Mouse (Mus musculus): ENCODE data around the gene Insc. TPM values are rescaled to one million over a fixed set of nuclear protein-coding genes. Genes with fewer than 3 reads are reported as not detected.
"Not testable (repeated sequence)": the region's sequence is repeated elsewhere in the genome, so short reads cannot be mapped to it uniquely, and the experiment has no call there.

The Insc gene
- polyA plus RNA-seq, 1 experiment = 9.2 TPM

GRCm38 (mm10) chr7:114731700-114732099 lies 11.8 kb upstream of the Insc start:
- TF ChIP-seq CTCF (IDR thresholded peaks at IDR 0.05; ENCODE audit: borderline replicate concordance, insufficient read depth, low read length) = peak; percentile 29; the same call in 1 of the 2 replicates
- not testable (repeated sequence) for H3K4me1 ChIP-seq (ENCODE audit: control insufficient read depth, insufficient read depth, low read length); H3K4me3 ChIP-seq (ENCODE audit: insufficient read depth, low read length); H3K27ac ChIP-seq (ENCODE audit: insufficient read depth, low read length)

DNA sequence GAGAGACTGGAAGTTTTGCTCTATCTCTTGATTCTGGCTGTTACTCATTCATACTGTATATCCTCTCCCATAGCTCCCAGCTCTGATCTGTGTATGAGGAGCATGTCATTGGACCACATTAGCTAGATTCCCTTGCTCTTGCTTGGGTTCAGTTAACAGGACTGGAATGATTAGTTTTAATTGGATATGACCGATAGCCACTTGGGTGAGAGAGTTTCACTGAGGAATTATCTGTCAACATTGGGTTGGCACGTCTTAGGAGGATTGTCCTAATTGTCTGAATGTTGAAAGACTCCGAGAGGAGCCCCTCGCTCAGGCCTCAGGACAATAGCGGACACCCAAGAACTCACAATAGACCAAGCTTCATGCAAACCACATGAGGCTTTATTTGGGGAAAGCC lies 7.2 kb upstream of the Insc start:
- H3K4me1 ChIP-seq (ENCODE audit: control insufficient read depth, insufficient read depth, low read length) = peaks cover 17% of the 10 kb centered on the region
- H3K27ac ChIP-seq (ENCODE audit: insufficient read depth, low read length) = peak overlapping the region; percentile 65
- no peak overlapping the region for H3K4me3 ChIP-seq (ENCODE audit: insufficient read depth, low read length)
- TF ChIP-seq CTCF (IDR thresholded peaks at IDR 0.05; ENCODE audit: borderline replicate concordance, insufficient read depth, low read length) (no peak), POLR2A (IDR thresholded peaks at IDR 0.05; ENCODE audit: low read depth, low read length) (no peak)

GRCm38 (mm10) chr7:114738166-114738565 lies 5.3 kb upstream of the Insc start:
- H3K4me3 ChIP-seq (ENCODE audit: insufficient read depth, low read length) = no peak overlapping the region
- H3K27ac ChIP-seq (ENCODE audit: insufficient read depth, low read length) = peak overlapping the region; percentile 84
- peaks cover 17% of the 10 kb centered on the region for H3K4me1 ChIP-seq (ENCODE audit: control insufficient read depth, insufficient read depth, low read length)
- TF ChIP-seq POLR2A (IDR thresholded peaks at IDR 0.05; ENCODE audit: low read depth, low read length) (no peak), CTCF (IDR thresholded peaks at IDR 0.05; ENCODE audit: borderline replicate concordance, insufficient read depth, low read length) (no peak)

DNA sequence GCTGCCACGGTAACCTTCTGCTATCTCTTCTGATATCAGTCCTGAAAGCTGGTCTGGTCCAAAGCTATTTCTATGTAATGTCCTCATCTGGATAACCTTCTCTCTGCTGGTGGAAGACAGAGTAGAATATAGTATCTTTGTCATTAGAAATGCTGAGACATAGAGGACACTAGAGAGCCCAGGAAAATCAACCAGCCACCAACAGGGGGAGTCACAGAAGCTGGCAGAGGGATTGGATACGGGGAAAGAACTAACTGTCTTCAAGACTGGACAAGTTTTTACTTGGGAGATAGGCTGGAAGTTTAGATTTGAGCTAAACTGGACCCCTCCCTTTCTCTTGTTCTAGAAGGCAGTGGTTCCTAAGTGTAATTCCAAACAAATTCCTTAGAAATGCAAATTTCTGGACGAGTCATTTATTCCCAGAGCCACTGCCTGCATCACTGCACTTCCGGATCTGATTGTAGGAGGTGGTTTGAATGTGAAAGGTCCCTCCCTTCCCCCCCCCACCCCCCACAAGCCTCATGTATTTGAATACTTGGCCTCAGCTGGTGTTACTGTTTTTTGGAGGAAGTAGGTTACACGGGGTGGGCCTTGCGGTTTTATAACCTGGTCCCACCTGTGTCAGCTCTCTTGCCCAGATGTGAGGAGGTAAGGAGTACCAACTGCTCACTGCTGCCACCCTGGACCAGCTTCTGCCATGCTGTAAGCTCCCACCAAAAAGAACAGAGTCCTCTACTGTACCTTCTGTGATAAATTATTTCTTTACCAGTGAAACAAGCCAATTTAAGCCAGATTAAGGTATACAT lies 2.9 kb upstream of the Insc start:
- H3K4me1 ChIP-seq (ENCODE audit: control insufficient read depth, insufficient read depth, low read length) = peaks cover 19% of the 10 kb centered on the region
- TF ChIP-seq CTCF (IDR thresholded peaks at IDR 0.05; ENCODE audit: borderline replicate concordance, insufficient read depth, low read length) (no peak), POLR2A (IDR thresholded peaks at IDR 0.05; ENCODE audit: low read depth, low read length) (no peak)
- no peak overlapping the region for H3K4me3 ChIP-seq (ENCODE audit: insufficient read depth, low read length)
- H3K27ac ChIP-seq (ENCODE audit: insufficient read depth, low read length) = no peak overlapping the region

GRCm38 (mm10) chr7:114744639-114745245 lies 1.2 kb downstream of the Insc start:
- no peak for TF ChIP-seq CTCF (IDR thresholded peaks at IDR 0.05; ENCODE audit: borderline replicate concordance, insufficient read depth, low read length)
- TF ChIP-seq POLR2A (IDR thresholded peaks at IDR 0.05; ENCODE audit: low read depth, low read length) = no peak
- Histone ChIP-seq H3K4me1 (ENCODE audit: control insufficient read depth, insufficient read depth, low read length) (peaks cover 2% of the 10 kb centered on the region; the same call in 1 of the 2 replicates), H3K27ac (ENCODE audit: insufficient read depth, low read length) (no peak overlapping the region), H3K4me3 (ENCODE audit: insufficient read depth, low read length) (no peak overlapping the region)

DNA sequence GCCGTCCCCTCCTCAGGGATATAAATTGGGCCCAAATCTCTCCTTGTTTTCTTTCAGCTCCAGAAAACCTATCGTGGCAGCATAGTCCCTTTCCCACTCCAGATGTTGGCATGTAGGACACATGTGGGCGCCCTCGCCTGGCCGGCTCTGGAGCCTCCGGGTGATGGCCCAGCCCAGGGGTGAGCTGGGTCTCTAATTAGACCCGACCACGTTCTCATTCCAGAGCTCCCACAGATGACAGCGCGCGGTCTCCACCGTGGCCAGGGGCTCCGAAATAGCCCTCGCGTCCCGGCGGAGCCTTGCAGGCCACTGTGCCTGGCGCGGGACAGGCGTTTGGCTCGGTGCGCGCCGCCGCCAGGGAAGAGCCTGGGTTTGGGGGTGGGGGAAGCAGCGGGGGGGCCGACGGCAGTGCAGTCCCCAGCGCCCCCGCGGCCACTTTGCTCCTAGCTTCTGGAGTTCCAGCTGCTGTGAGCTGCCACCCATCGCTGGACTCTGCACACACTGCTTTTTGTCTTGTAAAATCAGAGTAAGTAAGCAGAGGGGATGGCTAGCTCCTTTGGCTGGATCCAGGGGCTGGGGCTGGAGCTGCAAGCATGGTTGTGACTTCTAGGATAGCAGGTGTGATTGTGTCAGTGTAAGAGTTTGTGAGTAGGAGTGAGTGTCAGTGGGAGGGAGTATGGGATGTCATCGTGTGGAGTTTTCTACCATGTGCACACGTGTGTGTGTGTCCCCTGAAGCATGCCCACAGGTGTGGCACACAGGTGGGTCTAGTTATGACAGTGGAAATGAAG lies 2.2 kb downstream of the Insc start:
- H3K27ac ChIP-seq (ENCODE audit: insufficient read depth, low read length) = no peak overlapping the region
- TF ChIP-seq POLR2A (IDR thresholded peaks at IDR 0.05; ENCODE audit: low read depth, low read length) = no peak
- TF ChIP-seq CTCF (IDR thresholded peaks at IDR 0.05; ENCODE audit: borderline replicate concordance, insufficient read depth, low read length) = 0 out of 2 replicates have a peak, but pooled peaks have one; percentile 17
- no peak overlapping the region; the same call in 1 of the 2 replicates for H3K4me3 ChIP-seq (ENCODE audit: insufficient read depth, low read length)
- peaks cover 2% of the 10 kb centered on the region; the same call in 1 of the 2 replicates for H3K4me1 ChIP-seq (ENCODE audit: control insufficient read depth, insufficient read depth, low read length)

DNA sequence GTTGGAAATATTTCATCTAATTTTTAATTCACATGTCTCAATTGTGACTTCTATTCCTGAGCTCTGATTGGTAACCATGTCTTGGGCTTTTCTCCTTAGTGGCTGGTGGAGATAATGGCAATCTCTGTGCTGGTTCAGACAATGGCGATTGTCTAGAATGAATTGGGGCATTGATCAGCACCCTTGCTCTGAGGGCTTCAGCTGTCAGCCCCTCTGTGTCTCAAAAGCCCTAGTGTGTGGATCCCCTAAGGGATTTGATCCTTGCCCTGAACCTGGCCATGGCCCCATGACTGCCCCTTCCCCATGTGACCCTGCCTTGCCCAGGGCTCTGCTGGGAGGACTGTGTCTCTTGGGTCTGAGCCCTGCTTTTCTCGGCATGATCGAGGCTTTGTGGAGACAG lies 4.1 kb downstream of the Insc start:
- H3K27ac ChIP-seq (ENCODE audit: insufficient read depth, low read length) = no peak overlapping the region
- TF ChIP-seq POLR2A (IDR thresholded peaks at IDR 0.05; ENCODE audit: low read depth, low read length) (no peak), CTCF (IDR thresholded peaks at IDR 0.05; ENCODE audit: borderline replicate concordance, insufficient read depth, low read length) (no peak)
- peaks cover 2% of the 10 kb centered on the region; the same call in 1 of the 2 replicates for H3K4me1 ChIP-seq (ENCODE audit: control insufficient read depth, insufficient read depth, low read length)
- H3K4me3 ChIP-seq (ENCODE audit: insufficient read depth, low read length) = no peak overlapping the region

DNA sequence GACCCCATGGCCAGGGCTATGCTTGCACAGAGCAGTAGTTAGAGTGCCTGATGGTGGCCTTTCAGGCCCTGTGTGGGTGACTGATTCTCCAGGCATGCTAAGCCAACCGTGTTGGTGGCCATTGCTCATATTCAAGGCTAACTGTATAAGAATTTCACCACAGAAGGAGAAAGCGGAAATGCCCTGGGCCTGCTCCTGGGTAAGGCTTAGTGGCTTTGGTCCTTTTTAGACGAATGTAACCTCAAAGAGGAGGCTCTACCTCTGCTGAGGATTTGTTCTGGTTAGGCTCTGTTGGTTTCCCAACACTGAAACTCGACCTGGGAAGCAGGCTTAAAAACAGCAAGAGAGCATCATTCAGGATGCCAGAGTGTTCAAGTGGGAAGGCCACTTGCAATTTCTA lies 4.7 kb downstream of the Insc start:
- no peak overlapping the region for H3K27ac ChIP-seq (ENCODE audit: insufficient read depth, low read length)
- H3K4me1 ChIP-seq (ENCODE audit: control insufficient read depth, insufficient read depth, low read length) = peaks cover 2% of the 10 kb centered on the region; the same call in 1 of the 2 replicates
- no peak overlapping the region for H3K4me3 ChIP-seq (ENCODE audit: insufficient read depth, low read length)
- no peak for TF ChIP-seq CTCF (IDR thresholded peaks at IDR 0.05; ENCODE audit: borderline replicate concordance, insufficient read depth, low read length)

DNA sequence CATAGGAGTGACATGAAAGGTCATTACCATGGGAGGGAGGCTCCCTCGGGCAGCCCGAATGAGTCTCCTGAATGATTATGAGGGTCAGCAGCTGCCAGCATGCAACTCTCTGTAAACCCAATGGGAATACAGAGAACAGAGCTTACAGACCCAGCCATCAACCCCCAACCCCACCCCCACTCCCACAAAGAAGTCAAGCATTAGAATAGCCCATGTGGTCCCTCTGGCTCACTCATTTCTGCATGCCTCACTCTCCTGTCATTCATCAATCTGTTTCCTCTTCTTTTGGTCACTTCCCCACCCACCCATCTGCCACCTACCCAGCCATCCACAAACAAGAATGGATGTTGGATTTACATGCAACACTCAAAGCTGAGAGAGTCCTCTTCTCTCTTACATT lies 10.0 kb downstream of the Insc start:
- H3K4me1 ChIP-seq (ENCODE audit: control insufficient read depth, insufficient read depth, low read length) = no peaks in the 10 kb centered on the region
- H3K4me3 ChIP-seq (ENCODE audit: insufficient read depth, low read length) = no peak overlapping the region
- no peak overlapping the region for H3K27ac ChIP-seq (ENCODE audit: insufficient read depth, low read length)
- TF ChIP-seq POLR2A (IDR thresholded peaks at IDR 0.05; ENCODE audit: low read depth, low read length) (no peak), CTCF (IDR thresholded peaks at IDR 0.05; ENCODE audit: borderline replicate concordance, insufficient read depth, low read length) (no peak)

Measured in embryonic fibroblast, embryonic 13.5 days (primary cell).